Comparison of ENCODE assay signal across 15 mouse cellular contexts in the genomic region with DNA sequence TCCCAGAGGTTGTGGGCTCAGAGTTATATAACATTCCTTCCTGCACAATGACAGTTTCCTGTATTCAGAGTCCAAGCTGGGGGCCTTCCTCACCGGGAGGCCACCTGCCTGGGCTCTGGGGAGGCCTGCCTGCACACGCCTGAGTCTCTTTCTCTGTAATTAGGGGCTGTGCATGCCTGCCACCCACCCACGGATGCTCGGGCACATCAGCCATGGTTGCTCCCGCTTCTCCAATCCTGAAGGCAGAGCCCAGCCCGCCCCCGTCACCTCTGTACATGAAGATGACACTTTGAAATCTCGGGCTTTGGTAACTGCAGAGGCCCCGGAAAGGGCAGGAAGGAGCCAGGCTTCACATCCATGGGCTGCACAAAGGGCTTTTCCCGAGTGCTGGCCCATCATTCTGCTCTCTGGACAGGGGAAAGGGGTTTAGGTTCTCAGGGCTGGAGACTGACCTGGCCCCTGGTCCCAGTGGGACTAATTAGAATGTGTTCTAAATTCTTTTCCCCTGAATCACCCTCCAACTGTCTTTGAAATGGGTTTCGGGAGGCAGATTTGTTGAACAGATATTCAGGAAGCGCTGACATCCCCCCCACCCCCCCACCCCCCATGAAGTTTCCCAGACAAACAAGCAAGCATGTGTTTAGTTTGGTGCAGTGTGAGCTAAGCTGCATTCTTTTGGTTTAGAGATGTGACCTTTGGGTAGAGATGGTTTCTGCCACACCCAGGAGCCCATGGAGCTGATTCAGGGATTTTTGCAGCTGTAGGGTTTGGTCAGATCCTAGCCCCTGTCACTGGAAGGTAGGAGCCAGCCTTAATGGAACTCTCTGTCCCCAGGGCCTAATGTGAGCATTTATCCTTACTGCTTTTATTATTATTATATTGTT. TPM values are rescaled to one million over a fixed set of nuclear protein-coding genes. Genes with fewer than 3 reads are reported as not detected.
DNase-seq lines count a peak whose midpoint lies in the region; ATAC-seq and TF ChIP-seq lines count a peak whose summit lies in the region.
"Had no signal": no experiment of that assay in that cellular context is flagged by ENCODE, and none has a peak within 500 bp of the region (broad histone marks: within the 10 kb centered on the region; RNA-seq: fewer than 3 reads in every experiment).

No protein-coding gene starts in this region.

- no peaks in the 10 kb centered on the region for H3K9me3 ChIP-seq in hindbrain, embryonic 13.5 days
- H3K9me3 ChIP-seq in hindbrain, embryonic 16.5 days (ENCODE audit: control insufficient read depth, low read length), result no peaks in the 10 kb centered on the region; the same call in 1 of the 2 replicates
- H3K9me3 ChIP-seq in hindbrain, embryonic 15.5 days, result no peaks in the 10 kb centered on the region

- no peak for TF ChIP-seq POLR2A in testis, adult 2 months (IDR thresholded peaks at IDR 0.05; ENCODE audit: control insufficient read depth, low read depth, low read length)
- no peak for TF ChIP-seq POLR2A in olfactory bulb, adult 2 months (IDR thresholded peaks at IDR 0.05; ENCODE audit: insufficient read depth, low read depth, low read length)

- peaks cover 10% of the 10 kb centered on the region for H3K4me1 ChIP-seq in hindbrain, embryonic 13.5 days (replicated peaks)
- 0 out of 2 replicates have a peak, but pooled peaks cover 2% of the 10 kb centered on the region for H3K4me1 ChIP-seq in hindbrain, embryonic 16.5 days (ENCODE audit: control insufficient read depth, insufficient read depth, low read depth, low read length)
- peaks cover 5% of the 10 kb centered on the region for H3K4me1 ChIP-seq in testis, adult 2 months (ENCODE audit: control insufficient read depth, insufficient read depth, low read length)
- H3K4me1 ChIP-seq in hindbrain, embryonic 15.5 days (replicated peaks), result peaks cover 7% of the 10 kb centered on the region
- peaks cover 22% of the 10 kb centered on the region for H3K4me1 ChIP-seq in olfactory bulb, adult 2 months (ENCODE audit: control insufficient read depth, insufficient read depth, low read length)
- H3K4me1 ChIP-seq: megakaryocyte, embryonic 14.5 days had no signal

- TF ChIP-seq CTCF in testis, adult 2 months (IDR thresholded peaks at IDR 0.05; ENCODE audit: control insufficient read depth, insufficient read depth, insufficient replicate concordance, low read depth, low read length), result no peak
- TF ChIP-seq CTCF in olfactory bulb, adult 2 months (IDR thresholded peaks at IDR 0.05; ENCODE audit: insufficient read depth, low read depth, low read length), result no peak

- 0 out of 2 replicates have a peak overlapping the region, but pooled peaks have one; percentile 24 for H3K9ac ChIP-seq in hindbrain, embryonic 13.5 days
- no peak overlapping the region for H3K9ac ChIP-seq in hindbrain, embryonic 16.5 days (ENCODE audit: low read depth, low read length)
- H3K9ac ChIP-seq in hindbrain, embryonic 15.5 days, result no peak overlapping the region
- H3K9ac ChIP-seq: forebrain, postnatal 0 days; lung, embryonic 14.5 days had no signal

- WGBS in hindbrain, embryonic 13.5 days, result 47% methylated on average over 12 of the region's 12 CpGs
- WGBS in hindbrain, embryonic 16.5 days, result 52% methylated on average over 12 of the region's 12 CpGs
- WGBS in hindbrain, embryonic 15.5 days, result 41% methylated on average over 12 of the region's 12 CpGs
- WGBS in olfactory bulb, adult 2 months, result 36% methylated on average over 12 of the region's 12 CpGs

- H3K4me3 ChIP-seq in hindbrain, embryonic 13.5 days, result no peak overlapping the region
- H3K4me3 ChIP-seq in hindbrain, embryonic 16.5 days (ENCODE audit: low read length), result no peak overlapping the region
- H3K4me3 ChIP-seq in testis, adult 2 months (ENCODE audit: control insufficient read depth, low read depth, low read length), result no peak overlapping the region
- H3K4me3 ChIP-seq in hindbrain, embryonic 15.5 days, result no peak overlapping the region
- H3K4me3 ChIP-seq in olfactory bulb, adult 2 months (ENCODE audit: insufficient read depth, low read depth, low read length), result no peak overlapping the region
- H3K4me3 ChIP-seq: heart, adult 2 months; megakaryocyte, embryonic 14.5 days had no signal

- H3K27ac ChIP-seq in hindbrain, embryonic 13.5 days, result no peak overlapping the region; the same call in 1 of the 2 replicates
- no peak overlapping the region for H3K27ac ChIP-seq in hindbrain, embryonic 16.5 days (ENCODE audit: low read depth, low read length)
- peak overlapping the region; percentile 1; the same call in 1 of the 2 replicates for H3K27ac ChIP-seq in testis, adult 2 months (ENCODE audit: control insufficient read depth, insufficient read depth, low read depth, low read length)
- H3K27ac ChIP-seq in hindbrain, embryonic 15.5 days (replicated peaks), result 0 out of 2 replicates have a peak overlapping the region, but pooled peaks have one; percentile 34
- peak overlapping the region; percentile 55 for H3K27ac ChIP-seq in olfactory bulb, adult 2 months (ENCODE audit: insufficient read depth, low read depth, low read length)
- H3K27ac ChIP-seq: heart, adult 2 months had no signal

- H3K27me3 ChIP-seq in hindbrain, embryonic 13.5 days, result no peaks in the 10 kb centered on the region
- no peaks in the 10 kb centered on the region for H3K27me3 ChIP-seq in hindbrain, embryonic 16.5 days (replicated peaks; ENCODE audit: control insufficient read depth, insufficient read depth, low read length)
- H3K27me3 ChIP-seq in testis, adult 2 months (ENCODE audit: control insufficient read depth, insufficient read depth, low read length), result no peaks in the 10 kb centered on the region
- H3K27me3 ChIP-seq in hindbrain, embryonic 15.5 days, result no peaks in the 10 kb centered on the region

- H3K4me2 ChIP-seq in hindbrain, embryonic 13.5 days, result no peak overlapping the region
- no peak overlapping the region for H3K4me2 ChIP-seq in hindbrain, embryonic 16.5 days (ENCODE audit: low read length)
- H3K4me2 ChIP-seq in hindbrain, embryonic 15.5 days, result no peak overlapping the region
- H3K4me2 ChIP-seq: lung, embryonic 14.5 days had no signal

- ATAC-seq in hindbrain, embryonic 13.5 days (ENCODE audit: low FRiP score), result no peak
- ATAC-seq in hindbrain, embryonic 16.5 days, result no peak
- ATAC-seq in hindbrain, embryonic 15.5 days (ENCODE audit: low FRiP score, low read depth), result no peak
- ATAC-seq in monocyte, adult 5-6 weeks (replicated peaks; ENCODE audit: insufficient number of reproducible peaks, low FRiP score, low TSS enrichment, poor library complexity, severe bottlenecking), result no peak
- ATAC-seq: forebrain, postnatal 0 days had no signal

- H3K36me3 ChIP-seq in hindbrain, embryonic 13.5 days, result no peaks in the 10 kb centered on the region
- no peaks in the 10 kb centered on the region for H3K36me3 ChIP-seq in hindbrain, embryonic 16.5 days (ENCODE audit: control insufficient read depth, insufficient read depth, low read length)
- H3K36me3 ChIP-seq in testis, adult 2 months (ENCODE audit: control insufficient read depth, insufficient read depth, low read length), result no peaks in the 10 kb centered on the region
- no peaks in the 10 kb centered on the region for H3K36me3 ChIP-seq in hindbrain, embryonic 15.5 days

- DNase-seq in testis, postnatal 14 days (ENCODE audit: low spot score), result no peak
- no peak for DNase-seq in frontal cortex, postnatal 10 days (ENCODE audit: low spot score in 2 of 2)
- DNase-seq: adrenal gland, postnatal 25 days; cerebellum, adult 18-20 months; forebrain, postnatal 0 days; heart, adult 2 months; heart, postnatal 36 days; lung, embryonic 14.5 days had no signal

RNA-seq across cellular contexts. Expression of a gene that starts 12.5 kb away (rescaled TPM):
- polyA plus RNA-seq in hindbrain, embryonic 13.5 days (2015; fragmentation: Nextera tagmentation; extraction: Ambion mirVana), result 17.9 and 19.1 TPM in 2 replicates
- 26.4 and 27.1 TPM in 2 replicates for polyA plus RNA-seq in hindbrain, embryonic 16.5 days (2015; fragmentation: Nextera tagmentation; extraction: Ambion mirVana)
- polyA plus RNA-seq in testis, adult 2 months (2012; rRNA removed), result 8.9 and 9.6 TPM in 2 replicates
- polyA plus RNA-seq in hindbrain, embryonic 15.5 days (2015; fragmentation: Nextera tagmentation; extraction: Ambion mirVana), result 27.8 and 29.7 TPM in 2 replicates
- not detected in 2 replicates for polyA plus RNA-seq in olfactory bulb, adult 2 months (2012; ENCODE audit: insufficient read depth, insufficient read length, low replicate concordance, missing spikeins)
- total RNA-seq in monocyte, adult 5-6 weeks (2017), result not detected in 3 replicates

Comparison
In these comparisons a context has a peak if more than half of its experiments do, and no peak if none do; other contexts are left out.
1. H3K27ac ChIP-seq: peak in testis, adult 2 months (single experiment), hindbrain, embryonic 15.5 days (single experiment) and olfactory bulb, adult 2 months (single experiment); none in hindbrain, embryonic 13.5 days (single experiment) and hindbrain, embryonic 16.5 days (single experiment).